Mouse (Mus musculus): Measurements from ENCODE around the gene Gm17555. TPM values are rescaled to one million over a fixed set of nuclear protein-coding genes. Genes with fewer than 3 reads are reported as not detected.

Gm17555 gene
- polyA plus RNA-seq, 1 experiment, result not detected

GRCm38 (mm10) chr2:126245446-126245845 is 30.5 kb downstream of the Gm17555 start:
- Histone ChIP-seq H3K27me3 (ENCODE audit: control insufficient read depth, insufficient read depth, insufficient read length) (no peaks in the 10 kb centered on the region), H3K4me2 (ENCODE audit: low read depth) (no peak overlapping the region), H3ac (ENCODE audit: control insufficient read depth, insufficient read length) (no peak overlapping the region), H3K4me3 (no peak overlapping the region), H3K36me3 (ENCODE audit: control insufficient read depth, insufficient read depth) (no peaks in the 10 kb centered on the region), H3K79me2 (ENCODE audit: control insufficient read depth, insufficient read depth) (no peaks in the 10 kb centered on the region)
- TF ChIP-seq USF1 (IDR thresholded peaks at IDR 0.05; ENCODE audit: low read depth) (no peak), POLR2A (IDR thresholded peaks at IDR 0.05; ENCODE audit: insufficient read length, low read depth) (no peak), TCF12 (IDR thresholded peaks at IDR 0.05; ENCODE audit: insufficient read depth, poor library complexity, severe bottlenecking) (no peak), MYOG (IDR thresholded peaks at IDR 0.05; ENCODE audit: control insufficient read depth in 1 of 3, insufficient read depth in 1 of 3, insufficient read length in 2 of 3, low read depth in 2 of 3) (no peak), POLR2AphosphoS2 (IDR thresholded peaks at IDR 0.05; ENCODE audit: insufficient read length, low read depth) (no peak), E2F4 (IDR thresholded peaks at IDR 0.05; ENCODE audit: insufficient read depth) (no peak), MAX (IDR thresholded peaks at IDR 0.05; ENCODE audit: low read depth) (no peak), SRF (IDR thresholded peaks at IDR 0.05; ENCODE audit: control insufficient read depth, insufficient read length, low read depth) (no peak), CEBPB (IDR thresholded peaks at IDR 0.05; ENCODE audit: insufficient read depth, poor library complexity, severe bottlenecking) (no peak), MYOD1 (IDR thresholded peaks at IDR 0.05; ENCODE audit: control insufficient read depth in 1 of 3, insufficient read length in 2 of 3, low read depth in 2 of 3) (no peak), TCF3 (IDR thresholded peaks at IDR 0.05; ENCODE audit: insufficient read length, low read depth) (no peak), REST (IDR thresholded peaks at IDR 0.05; ENCODE audit: insufficient read depth, insufficient read length) (no peak)

- Histone ChIP-seq H3K79me2 (ENCODE audit: control insufficient read depth, insufficient read depth) (no peaks in the 10 kb centered on the region), H3ac (ENCODE audit: control insufficient read depth, insufficient read length) (no peak overlapping the region), H3K27me3 (ENCODE audit: control insufficient read depth, insufficient read depth, insufficient read length) (no peaks in the 10 kb centered on the region), H3K4me3 (no peak overlapping the region), H3K36me3 (ENCODE audit: control insufficient read depth, insufficient read depth) (no peaks in the 10 kb centered on the region), H3K4me2 (ENCODE audit: low read depth) (no peak overlapping the region)
- TF ChIP-seq CEBPB (IDR thresholded peaks at IDR 0.05; ENCODE audit: insufficient read depth, poor library complexity, severe bottlenecking), result no peak
- TF ChIP-seq REST (IDR thresholded peaks at IDR 0.05; ENCODE audit: insufficient read depth, insufficient read length), result no peak
- TF ChIP-seq TCF12 (IDR thresholded peaks at IDR 0.05; ENCODE audit: insufficient read depth, poor library complexity, severe bottlenecking), result no peak
- TF ChIP-seq TCF3 (IDR thresholded peaks at IDR 0.05; ENCODE audit: insufficient read length, low read depth), result no peak
- TF ChIP-seq MYOD1 (IDR thresholded peaks at IDR 0.05; ENCODE audit: control insufficient read depth in 1 of 3, insufficient read length in 2 of 3, low read depth in 2 of 3), result no peak
- TF ChIP-seq USF1 (IDR thresholded peaks at IDR 0.05; ENCODE audit: low read depth), result no peak
- no peak for TF ChIP-seq E2F4 (IDR thresholded peaks at IDR 0.05; ENCODE audit: insufficient read depth)
- no peak for TF ChIP-seq SRF (IDR thresholded peaks at IDR 0.05; ENCODE audit: control insufficient read depth, insufficient read length, low read depth)
- no peak for TF ChIP-seq POLR2AphosphoS2 (IDR thresholded peaks at IDR 0.05; ENCODE audit: insufficient read length, low read depth)
- no peak for TF ChIP-seq POLR2A (IDR thresholded peaks at IDR 0.05; ENCODE audit: insufficient read length, low read depth)
- TF ChIP-seq MAX (IDR thresholded peaks at IDR 0.05; ENCODE audit: low read depth), result no peak
- TF ChIP-seq MYOG (IDR thresholded peaks at IDR 0.05; ENCODE audit: control insufficient read depth in 1 of 3, insufficient read depth in 1 of 3, insufficient read length in 2 of 3, low read depth in 2 of 3), result no peak
Observed at GRCm38 (mm10) chr2:126248536-126248935, 33.6 kb downstream of the Gm17555 start.

- Histone ChIP-seq H3K27me3 (ENCODE audit: control insufficient read depth, insufficient read depth, insufficient read length) (no peaks in the 10 kb centered on the region), H3K4me3 (no peak overlapping the region), H3K4me2 (ENCODE audit: low read depth) (no peak overlapping the region), H3ac (ENCODE audit: control insufficient read depth, insufficient read length) (no peak overlapping the region), H3K36me3 (ENCODE audit: control insufficient read depth, insufficient read depth) (no peaks in the 10 kb centered on the region), H3K79me2 (ENCODE audit: control insufficient read depth, insufficient read depth) (no peaks in the 10 kb centered on the region)
- no peak for TF ChIP-seq REST (IDR thresholded peaks at IDR 0.05; ENCODE audit: insufficient read depth, insufficient read length)
- TF ChIP-seq MYOG (IDR thresholded peaks at IDR 0.05; ENCODE audit: control insufficient read depth in 1 of 3, insufficient read depth in 1 of 3, insufficient read length in 2 of 3, low read depth in 2 of 3), result no peak
- no peak for TF ChIP-seq E2F4 (IDR thresholded peaks at IDR 0.05; ENCODE audit: insufficient read depth)
- TF ChIP-seq USF1 (IDR thresholded peaks at IDR 0.05; ENCODE audit: low read depth), result no peak
- no peak for TF ChIP-seq SRF (IDR thresholded peaks at IDR 0.05; ENCODE audit: control insufficient read depth, insufficient read length, low read depth)
- no peak for TF ChIP-seq MAX (IDR thresholded peaks at IDR 0.05; ENCODE audit: low read depth)
- TF ChIP-seq TCF3 (IDR thresholded peaks at IDR 0.05; ENCODE audit: insufficient read length, low read depth), result no peak
- no peak for TF ChIP-seq POLR2A (IDR thresholded peaks at IDR 0.05; ENCODE audit: insufficient read length, low read depth)
- TF ChIP-seq POLR2AphosphoS2 (IDR thresholded peaks at IDR 0.05; ENCODE audit: insufficient read length, low read depth), result no peak
- TF ChIP-seq TCF12 (IDR thresholded peaks at IDR 0.05; ENCODE audit: insufficient read depth, poor library complexity, severe bottlenecking), result no peak
- no peak for TF ChIP-seq CEBPB (IDR thresholded peaks at IDR 0.05; ENCODE audit: insufficient read depth, poor library complexity, severe bottlenecking)
- no peak for TF ChIP-seq MYOD1 (IDR thresholded peaks at IDR 0.05; ENCODE audit: control insufficient read depth in 1 of 3, insufficient read length in 2 of 3, low read depth in 2 of 3)
Observed at GRCm38 (mm10) chr2:126252211-126252610, 37.3 kb downstream of the Gm17555 start.

Other genes starting within 250 kb of the Gm17555 start
- 2.4 TPM for gene Fgf7, start 180.4 kb upstream of the Gm17555 start, polyA plus RNA-seq (2012; fragmentation: generic; extraction: Trizol)
- gene Fam227b, start 63.1 kb upstream of the Gm17555 start, polyA plus RNA-seq (2012; fragmentation: generic; extraction: Trizol), result not detected
- gene Dtwd1, start 63.0 kb upstream of the Gm17555 start, polyA plus RNA-seq (2012; fragmentation: generic; extraction: Trizol), result 10.0 TPM